Mouse (Mus musculus): Measurements from ENCODE around the gene Tomm40. TPM values are rescaled to one million over a fixed set of nuclear protein-coding genes. Genes with fewer than 3 reads are reported as not detected.

The Tomm40 gene
- polyA plus RNA-seq, 2 experiments from 2014 or later, result 5.7 to 11.7 TPM

DNA sequence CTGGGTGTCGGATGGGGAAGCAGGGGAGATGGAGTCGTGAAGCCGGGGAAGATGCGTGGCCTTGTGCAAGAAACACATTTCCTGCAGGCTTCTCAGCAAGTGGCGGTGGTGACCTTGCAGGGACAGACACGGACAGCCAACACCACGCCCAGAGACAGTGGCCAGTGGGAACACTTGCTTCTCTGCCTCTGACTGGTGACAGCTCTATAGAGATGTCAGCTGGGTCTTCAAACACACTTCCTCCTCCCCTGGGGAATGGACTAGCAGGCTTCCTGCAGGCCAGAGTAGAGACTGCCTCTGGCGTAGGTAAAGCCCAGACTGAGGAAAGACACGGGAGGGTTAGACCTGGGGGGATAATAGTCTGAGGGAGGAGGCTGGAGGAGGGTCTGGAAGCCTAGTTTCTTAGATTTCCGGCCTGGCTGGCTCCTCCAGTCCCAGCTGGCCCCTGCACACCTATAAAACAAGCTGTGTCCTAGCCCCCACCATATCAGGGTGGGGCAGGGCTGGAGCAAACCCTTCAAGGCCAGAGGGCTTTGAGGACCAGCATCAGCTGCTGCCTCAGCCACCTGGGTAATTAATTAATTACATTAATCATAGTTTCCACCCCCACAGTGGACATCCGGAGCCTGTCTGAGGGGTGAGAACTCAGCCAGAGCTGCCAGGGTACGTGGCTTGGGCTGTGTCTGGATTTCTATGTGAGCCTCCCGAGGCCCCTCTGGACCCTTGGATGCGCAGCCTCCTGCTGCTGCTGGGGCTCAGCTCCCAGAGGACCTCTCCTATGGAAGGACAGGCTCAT, 29.6 kb upstream of the Tomm40 start:
- ATAC-seq, result no peak

DNA sequence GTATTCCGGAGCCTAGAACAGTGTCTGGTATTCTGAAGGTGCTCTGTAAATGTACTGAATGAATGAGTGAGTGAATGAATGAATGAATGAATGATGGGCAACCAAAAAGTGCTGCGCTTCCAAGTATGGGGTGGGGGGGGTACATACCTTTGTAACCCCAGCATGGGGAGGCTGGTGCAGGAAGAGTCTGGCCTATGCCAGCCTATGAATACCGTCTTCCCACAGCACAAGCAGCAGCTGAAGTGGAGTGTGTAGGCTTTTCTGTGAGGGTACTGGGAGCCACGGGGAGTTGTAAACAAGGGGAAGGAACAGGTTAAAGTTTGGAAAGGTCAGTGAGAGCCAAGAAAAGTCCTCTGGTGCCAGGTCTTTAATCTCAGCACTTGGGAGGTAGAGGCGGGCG, 28.6 kb upstream of the Tomm40 start:
- no peak for ATAC-seq

DNA sequence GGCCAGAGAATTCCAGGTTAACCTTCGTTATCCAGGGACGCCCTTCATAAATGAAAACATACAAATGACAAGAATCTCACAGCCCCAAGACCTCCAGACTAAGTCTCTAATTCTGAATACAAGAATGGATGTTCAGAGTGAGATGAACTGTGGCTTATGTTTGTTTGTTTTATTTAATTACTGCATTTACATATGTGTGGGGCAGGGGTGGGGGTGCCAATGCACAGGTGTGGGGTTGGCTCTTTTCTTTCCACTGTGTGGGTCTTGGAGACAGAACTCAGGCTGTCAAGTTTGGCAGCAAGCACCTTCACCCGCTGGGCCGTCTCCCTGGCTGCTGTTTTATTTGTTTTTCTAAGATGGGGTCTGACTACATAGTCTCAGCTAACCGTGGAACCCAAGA, 27.2 kb upstream of the Tomm40 start:
- ATAC-seq, result no peak

DNA sequence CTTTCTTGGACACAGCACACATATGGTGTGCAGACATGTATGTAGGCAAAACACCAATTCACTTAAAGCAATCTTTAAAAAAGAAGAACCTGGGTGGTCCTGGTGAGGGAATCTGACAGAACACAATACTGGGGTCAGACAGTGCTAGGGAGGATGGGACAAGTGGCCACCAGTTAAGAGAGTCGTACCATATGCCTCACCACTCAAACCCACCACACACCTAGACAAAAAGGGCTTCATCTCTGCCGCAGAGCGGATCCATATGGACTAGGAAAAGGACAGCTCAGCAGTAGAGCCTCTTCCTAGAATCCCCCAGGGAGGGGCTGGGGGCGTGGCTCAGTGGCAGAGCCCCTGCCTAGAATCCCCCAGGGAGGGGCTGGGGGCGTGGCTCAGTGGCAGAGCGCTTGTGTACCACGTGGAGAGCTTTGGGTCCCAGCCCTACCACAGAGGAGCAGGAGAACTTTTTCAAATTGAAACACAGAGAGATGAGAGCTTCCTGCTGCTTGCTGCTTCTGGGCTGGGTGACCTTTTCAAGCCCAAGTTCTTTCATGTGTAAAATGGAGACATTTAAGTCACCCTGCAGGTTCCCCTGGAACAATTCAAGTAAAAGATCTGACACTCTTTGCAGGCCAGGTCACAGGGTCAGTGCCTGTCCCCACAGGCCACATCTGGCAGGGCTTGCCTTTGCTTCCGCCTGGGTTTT, 26.2 kb upstream of the Tomm40 start:
- ATAC-seq, result no peak

DNA sequence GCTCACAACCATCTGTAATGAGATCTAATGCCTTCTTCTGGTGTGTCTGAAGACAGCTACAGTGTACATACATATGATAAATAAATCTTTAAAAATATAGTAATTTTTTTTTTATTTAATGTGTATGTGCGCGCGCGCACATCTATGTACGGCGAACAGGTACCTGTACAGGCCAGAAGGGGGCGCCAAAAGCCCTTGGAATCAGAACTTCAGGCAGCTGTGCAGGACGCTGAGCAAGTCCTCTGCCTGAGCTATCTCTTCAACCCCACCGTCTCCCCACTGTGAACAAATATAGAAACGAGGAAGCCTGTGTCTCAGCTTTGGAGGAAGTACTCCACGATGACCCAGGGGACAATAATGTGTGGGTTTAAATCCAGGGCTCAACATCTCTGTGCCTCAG, 25.0 kb upstream of the Tomm40 start:
- no peak for ATAC-seq

DNA sequence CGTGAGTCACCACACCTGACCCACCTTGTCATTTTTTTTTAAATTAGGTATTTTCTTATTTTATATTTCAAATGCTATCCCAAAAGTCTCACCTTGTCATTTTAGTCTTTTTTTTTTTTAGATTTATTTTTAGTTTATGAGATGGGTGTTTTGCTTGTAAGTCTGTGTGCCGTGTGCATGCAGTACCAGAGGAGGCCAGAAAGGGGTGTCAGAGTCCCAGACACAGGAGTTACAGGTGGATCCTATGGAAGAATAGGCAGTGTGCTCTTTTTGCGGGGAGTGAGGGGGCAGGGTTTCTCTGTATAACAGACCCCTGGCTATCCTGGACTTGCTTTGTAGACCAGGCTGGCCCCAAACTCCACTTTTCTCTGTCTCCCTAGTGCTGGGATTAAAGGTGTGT, 23.5 kb upstream of the Tomm40 start:
- no peak for ATAC-seq

DNA sequence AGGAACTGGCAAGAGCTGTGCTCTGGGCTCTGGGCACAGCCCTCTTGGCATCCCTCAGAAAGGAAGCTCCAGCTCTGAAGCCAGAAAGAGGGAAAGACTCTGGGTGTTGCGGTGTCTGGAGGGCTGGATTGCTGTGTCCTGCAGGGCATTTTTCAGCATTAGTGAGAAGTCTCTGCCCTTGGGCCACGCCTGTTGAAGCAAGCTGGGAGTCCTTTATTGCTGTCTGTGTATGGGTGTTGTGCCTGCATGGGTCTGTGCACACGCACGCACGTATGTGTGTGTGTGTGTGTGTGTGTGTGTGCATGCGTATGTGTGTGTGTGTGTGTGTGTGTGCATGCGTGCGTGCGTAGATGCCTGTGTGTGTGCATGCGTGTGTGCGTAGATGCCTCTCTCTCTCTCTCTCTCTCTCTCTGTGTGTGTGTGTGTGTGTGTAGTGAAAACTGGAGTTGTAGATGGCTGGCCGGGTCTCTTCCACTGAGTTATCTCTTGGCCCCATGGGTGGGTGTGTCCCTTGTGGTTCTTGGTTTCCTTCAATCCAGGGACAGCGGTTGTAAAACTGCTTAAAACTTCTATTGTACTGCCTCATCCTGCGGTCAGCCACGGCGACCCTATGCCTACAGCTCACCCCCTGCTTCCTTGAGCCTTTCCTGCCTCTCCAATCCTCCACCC, 21.3 kb upstream of the Tomm40 start:
- no peak for ATAC-seq

DNA sequence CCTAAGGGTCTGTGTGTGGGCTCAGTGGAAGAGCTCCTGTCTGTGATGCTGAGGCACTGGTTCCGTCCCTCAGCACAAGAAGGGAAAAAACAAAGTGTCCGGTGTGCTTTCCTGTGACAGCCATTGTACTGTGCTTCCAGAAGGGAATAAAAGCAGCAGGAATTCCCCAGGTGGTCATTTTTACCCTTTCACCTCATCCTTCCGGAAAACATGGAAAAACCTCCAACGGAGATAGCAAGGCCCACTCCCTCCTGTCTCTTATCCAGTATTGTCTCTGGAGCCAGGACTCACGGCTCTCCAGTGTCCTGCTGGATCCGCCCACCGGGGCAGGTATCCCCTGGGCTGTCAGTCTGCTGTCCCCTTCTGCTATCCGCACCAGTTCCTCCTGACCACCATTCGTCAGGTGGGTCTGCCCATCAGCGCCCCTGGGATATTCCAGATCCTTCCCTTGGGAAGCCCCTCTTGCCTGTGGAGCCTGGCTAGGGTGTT, 19.0 kb upstream of the Tomm40 start:
- ATAC-seq, result no peak

DNA sequence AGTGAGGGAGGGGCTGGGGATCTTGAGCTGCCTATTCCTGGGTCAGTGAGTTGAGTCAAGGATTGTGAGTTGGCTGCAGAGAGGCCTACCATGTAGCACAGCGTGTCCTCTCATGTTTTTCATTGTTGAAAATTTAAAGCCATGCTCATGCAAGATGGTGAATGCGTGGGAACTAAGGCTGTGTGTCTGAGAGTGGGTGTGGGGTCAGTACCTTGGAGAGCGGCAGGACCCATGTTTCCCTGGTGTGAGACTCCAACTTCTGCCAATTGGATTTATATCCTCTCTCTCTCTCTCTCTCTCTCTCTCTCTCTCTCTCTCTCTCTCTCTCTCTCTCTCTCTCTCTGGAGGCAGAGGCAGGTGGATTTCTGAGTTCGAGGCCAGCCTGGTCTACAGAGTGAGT, 11.3 kb upstream of the Tomm40 start:
- ATAC-seq, result no peak

DNA sequence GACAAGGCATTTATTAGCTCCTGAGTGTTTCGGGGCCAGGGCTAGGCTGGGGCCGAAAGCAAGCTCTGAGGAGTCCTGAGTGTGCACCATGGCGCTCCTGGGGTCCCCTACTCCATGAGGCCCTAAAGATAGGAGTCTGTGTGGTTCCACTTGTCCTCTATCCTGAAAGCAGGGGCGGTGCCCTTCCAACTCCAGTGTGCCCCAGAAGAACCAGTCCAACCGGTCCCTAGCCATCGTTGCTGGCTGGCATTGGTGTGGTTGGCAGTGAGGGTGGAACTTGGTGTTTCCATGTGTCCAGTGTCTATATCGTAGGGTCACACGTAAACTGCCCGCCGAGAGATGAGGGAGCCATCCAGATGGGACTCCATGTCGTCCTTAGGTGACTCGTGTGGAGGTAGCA, 8.9 kb upstream of the Tomm40 start:
- ATAC-seq, result no peak

DNA sequence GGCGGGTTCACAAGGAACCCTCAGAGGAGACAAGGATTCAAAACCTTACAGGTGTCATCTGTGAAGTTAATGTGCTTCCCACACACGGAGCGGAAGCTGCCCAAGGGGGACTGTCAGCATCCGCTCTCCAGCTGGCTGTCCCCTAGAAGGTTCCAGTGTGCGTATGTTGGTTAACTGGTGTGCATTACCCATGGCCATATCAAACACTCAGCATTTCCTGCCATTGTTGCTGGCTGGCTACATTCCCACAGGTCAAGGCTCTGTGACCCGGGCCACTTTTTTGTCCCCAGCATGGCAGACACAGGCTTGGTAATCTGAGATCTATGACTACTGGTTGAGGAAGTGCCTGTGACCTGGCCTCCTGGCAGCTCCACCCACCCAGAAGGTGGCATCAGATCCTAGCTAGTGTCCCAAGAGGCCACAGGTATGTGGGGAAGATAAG, 7.5 kb upstream of the Tomm40 start:
- no peak for ATAC-seq

DNA sequence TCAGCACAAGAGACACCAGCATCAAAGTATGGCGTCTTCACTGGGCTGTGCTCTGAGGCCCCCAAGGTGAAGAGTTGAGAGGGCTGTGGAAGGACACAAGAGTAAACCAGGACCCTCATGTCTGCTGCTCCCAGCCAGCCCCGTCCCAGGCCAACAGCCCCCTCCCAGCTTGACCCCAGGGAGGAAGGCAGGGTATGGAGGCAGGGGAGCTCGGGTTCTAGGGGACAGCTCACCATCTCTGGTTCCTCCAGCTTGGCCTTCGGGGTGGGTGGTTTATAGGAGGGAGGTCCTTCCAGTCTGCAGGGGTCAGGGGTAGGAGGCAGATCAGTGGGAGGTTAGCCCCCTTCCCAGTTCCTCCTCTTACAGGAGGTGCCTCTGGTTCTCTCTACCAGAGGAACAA, 4.0 kb upstream of the Tomm40 start:
- no peak for ATAC-seq

DNA sequence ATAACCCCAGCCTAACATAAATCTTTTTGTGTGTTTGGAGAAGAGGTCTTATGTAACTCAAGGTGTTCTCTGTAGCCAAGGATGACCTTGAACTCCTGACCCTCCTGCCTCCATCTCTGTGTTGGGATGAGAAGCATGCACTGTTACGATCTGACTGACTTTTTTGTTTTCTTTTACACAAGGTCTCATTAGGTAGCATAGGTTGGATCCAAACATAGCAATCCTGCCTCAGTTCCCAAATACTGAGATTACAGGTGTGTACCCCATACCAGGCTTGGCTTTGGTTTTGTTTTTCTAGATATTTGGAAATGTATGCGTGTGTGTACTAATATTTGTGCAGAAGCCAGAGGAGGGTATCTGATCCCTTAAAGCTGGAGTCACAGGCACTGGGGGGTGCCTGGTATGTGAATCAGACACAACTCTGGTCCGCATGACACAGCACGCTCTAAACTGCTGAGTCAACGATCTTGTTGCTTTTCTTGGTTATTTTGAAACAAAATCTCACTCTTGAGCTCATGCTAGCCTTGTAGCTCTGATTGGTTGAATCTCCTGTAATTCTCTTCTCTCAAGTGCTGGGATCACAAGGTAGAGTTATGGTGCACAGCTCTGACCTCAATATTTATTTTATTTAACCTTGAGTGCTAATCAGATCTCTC, 3.2 kb upstream of the Tomm40 start:
- no peak for ATAC-seq

DNA sequence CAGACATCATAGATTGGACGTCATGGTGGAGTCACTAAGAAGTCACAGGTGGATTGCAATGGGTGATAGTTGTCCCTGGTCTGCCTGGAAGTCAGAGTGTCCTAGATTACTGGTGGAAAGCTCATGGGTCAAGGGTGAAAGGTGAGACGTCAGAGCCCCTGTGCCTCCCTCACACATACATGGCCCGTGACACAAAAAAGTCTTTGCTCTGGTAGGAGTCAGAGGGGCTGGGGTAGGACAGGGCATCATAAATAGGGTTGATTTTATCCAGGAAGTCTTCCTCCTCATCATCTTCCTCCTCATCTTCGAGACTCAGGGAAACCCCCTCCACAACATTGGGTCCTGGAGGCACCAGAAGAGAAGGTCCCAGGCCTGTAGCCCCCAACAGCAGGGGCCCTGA, 2.1 kb upstream of the Tomm40 start:
- ATAC-seq, result no peak

DNA sequence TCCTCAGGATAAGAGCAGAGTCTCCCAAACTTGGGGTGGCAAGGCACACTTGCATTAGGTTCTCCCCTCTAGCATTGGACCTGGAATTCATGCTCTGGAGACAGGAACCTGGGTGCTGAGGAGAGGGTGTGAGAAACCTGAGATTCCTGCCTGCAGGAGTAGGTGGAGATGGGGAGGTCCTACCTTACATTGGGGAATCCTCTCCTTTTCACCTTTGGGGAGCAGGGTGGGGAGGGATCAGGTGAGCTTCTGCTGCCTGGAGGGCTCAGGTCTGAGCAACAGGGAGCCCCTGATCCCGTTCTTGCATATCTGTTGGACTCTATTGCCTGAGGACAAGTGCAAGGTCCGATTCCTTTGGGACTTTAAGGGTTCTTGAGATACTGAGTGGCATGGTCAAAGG, 1.6 kb upstream of the Tomm40 start:
- ATAC-seq, result no peak

DNA sequence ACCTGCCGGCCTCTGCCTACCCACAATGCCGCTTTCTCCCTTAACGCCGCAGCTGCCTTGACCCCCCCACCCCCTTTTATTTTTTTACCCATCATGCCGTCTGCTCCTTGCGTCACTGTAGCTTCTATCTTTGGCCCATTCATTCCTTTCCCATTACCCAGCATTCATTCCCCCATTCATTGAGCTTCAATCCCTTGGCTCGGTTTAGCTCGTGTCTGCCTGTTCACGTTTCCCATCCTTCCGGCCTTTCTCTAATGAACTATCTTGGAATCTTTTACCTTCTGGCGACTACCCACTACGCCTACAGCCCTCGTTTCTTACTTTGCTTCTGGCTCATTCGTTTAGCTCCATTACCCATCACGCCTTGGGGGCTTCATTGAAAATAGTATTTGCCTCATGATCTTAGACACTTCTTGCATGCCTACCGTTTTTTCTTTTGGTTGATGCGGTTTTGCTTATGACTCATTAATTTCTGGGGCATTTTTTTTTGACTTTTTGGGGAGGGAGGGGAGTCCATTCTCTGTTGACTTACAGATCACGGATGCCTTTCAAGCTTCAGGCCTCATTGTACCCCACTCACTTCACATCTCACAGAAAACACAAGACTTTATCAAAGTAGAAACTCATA, 931 bp upstream of the Tomm40 start:
- ATAC-seq, result no peak

DNA sequence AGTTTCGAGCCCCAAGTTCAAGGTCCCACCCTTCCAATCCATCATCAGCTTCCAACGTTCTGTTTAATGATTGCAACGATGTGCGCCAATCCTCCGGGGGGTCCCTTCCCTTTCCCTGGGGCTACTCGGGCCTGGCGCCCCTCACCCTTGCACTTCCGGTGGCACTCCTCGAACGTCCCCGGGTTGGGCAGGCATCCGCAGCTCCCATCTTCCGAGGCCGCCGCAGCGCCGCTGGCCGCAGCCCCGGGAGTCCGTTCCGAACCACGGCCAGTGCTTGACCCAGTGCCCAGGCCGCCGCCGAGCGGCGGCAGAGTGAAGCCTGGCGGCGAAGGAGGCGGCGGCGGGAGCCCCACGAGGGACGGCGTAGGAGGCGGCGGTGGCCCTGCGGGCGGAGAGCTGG, 402 bp downstream of the Tomm40 start:
- ATAC-seq, result no peak

DNA sequence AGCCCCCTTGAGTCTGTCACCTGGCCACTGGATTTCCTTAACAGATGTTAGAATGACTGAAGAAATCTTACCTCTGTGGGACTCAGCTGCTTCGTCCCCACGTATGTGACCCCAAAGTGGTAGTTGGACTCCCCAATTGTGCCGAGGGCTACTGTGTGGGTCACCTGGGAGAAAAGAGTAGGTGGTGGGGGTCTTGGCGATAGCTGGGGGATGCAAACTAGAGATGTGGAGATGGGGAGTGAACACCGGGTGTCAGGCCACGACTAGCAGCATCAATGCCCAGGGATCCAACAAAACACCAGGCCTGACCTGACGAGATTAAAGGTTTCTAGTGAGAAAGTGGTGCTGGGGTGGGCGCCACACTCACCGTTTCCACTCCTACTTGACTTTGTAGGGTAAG, 1.6 kb downstream of the Tomm40 start:
- no peak for ATAC-seq

DNA sequence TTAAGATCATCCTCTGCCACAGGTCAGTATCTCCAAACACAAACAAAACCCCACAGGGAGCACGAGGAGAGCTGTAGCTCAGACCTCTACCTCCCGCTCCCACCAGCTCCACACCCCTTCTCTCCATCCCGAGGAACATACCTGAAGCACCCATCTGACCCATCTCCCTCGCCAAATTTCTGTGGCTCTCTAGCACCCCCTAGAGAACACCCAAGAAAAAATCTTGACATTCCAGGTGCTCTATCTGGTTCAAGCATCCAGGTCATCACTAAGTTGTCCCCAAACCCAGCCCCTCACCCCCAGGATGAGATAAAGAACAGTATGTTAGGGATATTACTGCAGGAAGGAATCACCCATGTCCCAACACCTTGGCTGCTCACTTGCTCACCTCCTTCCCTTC, 2.0 kb downstream of the Tomm40 start:
- ATAC-seq, result no peak

DNA sequence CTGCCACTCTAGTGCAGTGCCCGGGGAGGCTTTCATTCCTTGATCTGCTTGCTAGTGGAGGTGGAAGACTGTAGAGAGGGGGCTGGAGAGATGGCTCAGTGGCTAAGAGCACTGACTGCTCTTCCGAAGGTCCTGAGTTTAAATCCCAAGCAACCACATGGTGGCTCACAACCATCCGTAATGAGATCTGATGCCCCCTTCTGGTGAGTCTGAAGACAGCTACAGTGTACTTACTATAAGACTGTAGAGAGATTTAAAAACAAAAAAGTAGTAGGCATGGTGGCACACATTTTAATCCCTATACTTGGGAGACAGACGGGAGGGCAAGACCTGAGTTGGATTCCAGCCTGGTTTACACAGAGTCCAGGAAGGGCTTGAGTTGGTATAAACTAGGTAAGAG, 2.8 kb downstream of the Tomm40 start:
- ATAC-seq, result no peak

DNA sequence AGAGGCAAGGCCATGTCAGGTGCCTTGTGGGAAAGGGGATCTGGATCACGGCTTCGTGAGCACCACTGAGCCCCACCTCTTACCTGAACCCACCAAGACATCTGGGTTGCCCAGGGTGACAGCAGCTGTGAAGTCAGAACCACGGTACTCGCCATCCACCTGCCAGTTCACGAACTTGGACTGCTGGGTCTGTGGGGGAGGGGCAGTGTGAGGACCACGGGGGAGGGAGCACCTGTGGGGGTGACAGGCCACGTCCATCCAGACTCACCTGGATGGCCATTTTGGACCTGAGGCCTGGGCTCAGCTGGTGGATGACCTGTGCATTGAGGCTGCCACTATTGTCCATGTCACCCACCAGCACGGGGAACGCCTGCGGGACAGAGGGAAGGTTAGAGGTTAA, 4.6 kb downstream of the Tomm40 start:
- ATAC-seq, result no peak

DNA sequence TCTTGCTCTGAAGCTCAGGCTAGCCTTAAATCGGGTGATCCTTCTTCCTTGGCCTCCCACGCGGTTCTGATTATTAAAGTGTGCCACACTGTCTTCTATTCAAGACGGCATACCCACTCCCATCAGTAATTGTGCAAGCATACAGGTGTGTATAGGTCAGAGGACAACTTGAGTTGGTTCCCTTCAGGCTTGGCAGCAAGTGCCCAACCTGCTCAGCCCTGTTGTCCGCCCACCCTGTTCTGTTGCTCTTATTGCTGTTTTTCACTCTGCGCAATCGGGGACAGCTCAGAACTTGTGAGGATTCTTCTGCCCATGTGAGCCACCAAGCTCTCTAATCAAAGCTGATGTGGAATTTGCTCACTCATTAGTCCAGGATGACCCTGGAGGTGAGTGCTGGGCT, 10.0 kb downstream of the Tomm40 start:
- no peak for ATAC-seq

DNA sequence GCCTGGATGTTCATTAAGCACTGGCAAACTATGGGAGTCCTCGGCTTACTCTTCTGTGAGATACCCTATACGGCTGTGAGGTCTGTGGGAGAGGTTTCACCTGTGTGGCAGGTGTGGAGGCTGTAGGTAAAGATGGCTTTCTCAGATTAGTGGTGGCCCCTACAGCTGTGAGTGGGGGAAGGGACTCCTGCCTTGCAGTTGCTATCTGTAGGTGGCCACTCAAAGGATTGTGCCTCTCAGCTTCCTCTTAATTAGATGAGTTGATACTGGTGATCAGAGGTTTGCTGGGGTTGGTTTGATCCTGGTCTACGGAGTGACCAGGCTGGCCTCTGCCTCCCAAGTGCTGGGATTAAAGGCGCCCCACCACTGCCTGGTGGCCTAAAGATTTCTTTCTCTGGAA, 10.8 kb downstream of the Tomm40 start:
- ATAC-seq, result no peak
